In the genomic region with DNA sequence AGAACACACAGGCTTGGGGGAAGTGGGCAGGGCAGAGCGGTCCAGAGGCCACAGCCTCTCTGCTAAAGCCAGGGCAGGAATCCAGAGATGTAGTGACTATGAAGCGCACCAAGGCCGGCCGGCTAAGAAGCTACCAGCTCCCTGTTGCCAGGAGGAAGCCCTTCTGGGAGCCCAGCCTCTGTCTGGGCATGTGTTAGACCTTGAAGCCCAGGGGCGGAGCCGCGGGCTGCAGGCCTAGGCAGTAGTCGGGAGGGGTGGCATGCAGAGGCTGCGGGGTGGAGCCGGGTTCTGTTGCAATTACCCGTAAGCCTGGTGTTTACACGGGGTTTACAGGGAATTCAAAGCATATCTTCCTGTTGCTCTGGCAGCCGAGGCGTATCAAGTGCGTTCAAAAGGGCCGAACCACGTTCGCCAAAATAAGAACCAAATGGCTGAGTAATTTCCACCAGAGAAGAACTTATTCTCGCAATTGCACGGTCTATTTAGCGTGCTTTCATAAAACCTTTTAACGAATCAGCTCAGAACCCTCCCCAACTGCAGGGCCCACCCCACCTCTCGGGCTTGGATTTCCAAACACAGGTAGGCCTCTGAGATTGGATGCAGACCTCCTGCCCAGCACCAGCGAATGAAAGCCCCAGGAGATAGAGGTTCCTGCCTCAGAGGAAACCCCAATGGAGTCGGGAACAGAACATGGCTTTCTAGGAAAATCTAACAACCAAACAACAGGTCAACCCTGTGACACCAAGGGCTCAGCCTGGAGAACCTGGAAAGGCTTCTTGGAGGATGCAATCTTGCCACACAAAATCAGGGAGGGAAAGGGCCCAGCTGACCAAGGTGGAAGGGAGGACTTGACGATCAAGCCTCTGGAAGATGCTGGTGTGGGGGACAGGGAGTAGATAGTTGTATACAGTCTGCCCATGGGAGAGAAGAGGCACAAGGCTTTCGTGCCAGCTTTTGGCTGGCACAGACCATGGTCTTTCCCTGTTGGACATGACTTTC, we compare ENCODE assay signal across 7 mouse cellular contexts.
A peak's percentile ranks its signal among the peaks of the same experiment; 100 is the strongest.
DNase-seq lines count a peak whose midpoint lies in the region; ATAC-seq and TF ChIP-seq lines count a peak whose summit lies in the region.

No protein-coding gene starts in this region.

- no peaks in the 10 kb centered on the region for H3K36me3 ChIP-seq in hindbrain, postnatal 0 days (ENCODE audit: insufficient read depth, low read length)
- no peaks in the 10 kb centered on the region for H3K36me3 ChIP-seq in liver, embryonic 11.5 days (ENCODE audit: control insufficient read depth, insufficient read depth, low read length)

- H3K4me2 ChIP-seq in hindbrain, postnatal 0 days (ENCODE audit: low read depth, low read length): no peak overlapping the region
- H3K4me2 ChIP-seq in liver, embryonic 11.5 days: peak overlapping the region; percentile 19

- intact Hi-C loops in left cerebral cortex, postnatal 14 days (cut with DNase I): no loop called here

- no peak for TF ChIP-seq CTCF in hindbrain, postnatal 0 days (IDR thresholded peaks at IDR 0.05; ENCODE audit: low read depth)

- no peaks in the 10 kb centered on the region for H3K9me3 ChIP-seq in hindbrain, postnatal 0 days (ENCODE audit: low read length)
- no peaks in the 10 kb centered on the region for H3K9me3 ChIP-seq in liver, embryonic 11.5 days (ENCODE audit: control insufficient read depth, low read length)

- H3K9ac ChIP-seq in hindbrain, postnatal 0 days (replicated peaks; ENCODE audit: low read length): no peak overlapping the region
- no peak overlapping the region for H3K9ac ChIP-seq in liver, embryonic 11.5 days (ENCODE audit: low read depth, low read length)

- no peaks in the 10 kb centered on the region for H3K27me3 ChIP-seq in hindbrain, postnatal 0 days (ENCODE audit: insufficient read depth, low read length)
- H3K27me3 ChIP-seq in liver, embryonic 11.5 days (replicated peaks; ENCODE audit: control insufficient read depth, insufficient read depth, low read length): peaks cover 5% of the 10 kb centered on the region

- no peaks in the 10 kb centered on the region for H3K4me1 ChIP-seq in hindbrain, postnatal 0 days (ENCODE audit: insufficient read depth, low read length)
- no peaks in the 10 kb centered on the region for H3K4me1 ChIP-seq in liver, embryonic 11.5 days (replicated peaks; ENCODE audit: control insufficient read depth, insufficient read depth, low read length)

- DNase-seq in Muller cell, postnatal 12 days (ENCODE audit: inconsistent ontology term): peak; percentile 36
- DNase-seq in adrenal gland, postnatal 10 days: peak; percentile 91
- peak; percentile 42 for DNase-seq in hindbrain, postnatal 0 days (ENCODE audit: low spot score)
- no peak for DNase-seq in liver, embryonic 11.5 days (ENCODE audit: low spot score)
- DNase-seq in ovary, postnatal 14 days (ENCODE audit: low spot score): peak; percentile 40
- DNase-seq in left cerebral cortex, postnatal 14 days (ENCODE audit: low spot score in 2 of 2): no peak
- no peak for DNase-seq in c-Kit-positive CD71-positive TER-119-positive erythroid progenitor cells, embryonic 14.5 days (ENCODE audit: low spot score)

- 37% methylated on average over 27 of the region's 27 CpGs for WGBS in hindbrain, postnatal 0 days
- WGBS in liver, embryonic 11.5 days: 40% methylated on average over 27 of the region's 27 CpGs

- H3K27ac ChIP-seq in hindbrain, postnatal 0 days: no peak overlapping the region
- no peak overlapping the region for H3K27ac ChIP-seq in liver, embryonic 11.5 days (ENCODE audit: low read depth, low read length)

- 0 out of 2 replicates have a peak, but pooled peaks have one; percentile 49 for ATAC-seq in hindbrain, postnatal 0 days
- ATAC-seq in liver, embryonic 11.5 days (replicated peaks; ENCODE audit: low FRiP score): peak; percentile 41; the same call in 1 of the 2 replicates

- H3K4me3 ChIP-seq in hindbrain, postnatal 0 days (ENCODE audit: low read length): no peak overlapping the region
- H3K4me3 ChIP-seq in liver, embryonic 11.5 days (ENCODE audit: low read depth, low read length): no peak overlapping the region

Comparison
In these comparisons a context has a peak if more than half of its experiments do, and no peak if none do; other contexts are left out.
1. DNase-seq: peak in Muller cell, postnatal 12 days (single experiment), adrenal gland, postnatal 10 days (single experiment), hindbrain, postnatal 0 days (single experiment) and ovary, postnatal 14 days (single experiment); none in liver, embryonic 11.5 days (single experiment), left cerebral cortex, postnatal 14 days (0 of 2) and c-Kit-positive CD71-positive TER-119-positive erythroid progenitor cells, embryonic 14.5 days (single experiment).